Mouse (Mus musculus) spleen, adult 2 months (tissue): ENCODE measurements around the gene Ldhc.

Experiments used
- CTCF ChIP-seq: fragments of 200-500 bp; IDR thresholded peaks from 2 replicates; pipeline ENCODE4 v1.5.1; 2011; ENCODE audit warnings: mild to moderate bottlenecking, inconsistent platforms; ENCODE audit not compliant: insufficient read depth, insufficient read length, insufficient replicate concordance; ENCODE audit errors: extremely low read depth
- POLR2A ChIP-seq: fragments of 200-500 bp; IDR thresholded peaks from 2 replicates; pipeline ENCODE4 v1.6.1; 2011; ENCODE audit warnings: low read depth, low read length, inconsistent platforms

DNA sequence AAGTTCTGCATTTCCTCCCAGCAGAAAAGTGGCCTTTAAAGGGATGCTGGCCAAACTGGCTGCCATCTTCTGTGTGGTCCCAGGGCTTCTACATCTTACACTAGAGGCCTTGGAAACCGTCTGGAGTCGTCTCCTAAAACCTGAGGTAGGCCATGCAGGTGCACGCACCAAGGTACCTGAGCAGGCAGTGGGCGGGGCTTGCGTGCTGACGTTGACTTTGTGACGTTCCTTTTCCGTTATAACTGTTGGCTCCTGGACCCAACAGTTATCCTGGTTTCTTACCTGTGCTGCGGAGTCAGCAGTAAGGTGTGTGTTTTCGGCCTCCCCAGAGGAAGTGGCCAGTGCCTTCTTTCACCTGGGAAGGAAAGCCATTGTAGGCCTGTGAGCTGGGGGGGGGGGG, at the start of gene Ldhc:
- TF ChIP-seq CTCF (no peak), POLR2A (no peak)
